Mouse (Mus musculus): Measurements from ENCODE around the gene Atcay.
A peak's percentile ranks its signal among the peaks of the same experiment; 100 is the strongest.
"Not testable (repeated sequence)": the region's sequence is repeated elsewhere in the genome, so short reads cannot be mapped to it uniquely, and the experiment has no call there.

The Atcay gene

DNA sequence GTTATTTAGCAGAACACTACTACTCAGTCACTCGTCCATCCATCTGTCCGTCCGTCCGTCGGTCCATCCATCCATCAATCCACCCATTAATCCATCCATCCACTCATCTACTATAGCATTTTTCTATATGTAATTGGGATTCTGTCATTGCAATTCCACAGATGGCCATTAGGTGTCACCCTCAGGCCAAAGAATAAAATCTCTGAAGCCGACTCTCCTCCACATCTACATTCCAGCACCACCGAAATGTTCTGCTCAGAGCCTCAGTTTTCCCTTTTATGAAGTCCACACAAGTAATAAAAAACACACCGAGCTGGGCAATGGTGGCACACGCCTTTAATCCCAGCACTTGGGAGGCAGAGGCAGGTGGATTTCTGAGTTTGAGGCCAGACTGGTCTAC, 32.4 kb downstream of the Atcay start:
- peak in 1 of 2 experiments; percentile 68 for DNase-seq

DNA sequence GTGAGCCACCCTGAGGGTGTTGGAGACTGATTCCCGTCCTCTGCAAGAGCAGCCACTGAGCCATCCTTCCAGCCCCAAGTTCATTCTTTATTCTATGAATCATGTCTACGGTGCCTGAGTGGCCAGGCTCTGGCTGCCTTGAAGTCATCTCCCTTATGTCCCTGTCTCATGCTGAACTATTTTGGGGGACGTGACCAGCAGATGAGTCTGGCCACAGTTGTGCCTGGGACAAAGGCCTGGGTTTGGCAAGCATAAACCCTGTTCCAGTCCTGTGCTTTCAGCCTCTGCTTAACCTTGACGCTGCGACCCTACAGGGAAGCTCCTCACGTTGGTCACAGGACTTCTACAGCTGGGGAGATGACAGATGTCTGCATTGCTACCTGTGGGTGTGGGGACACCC, 33.3 kb downstream of the Atcay start:
- no peak for DNase-seq

DNA sequence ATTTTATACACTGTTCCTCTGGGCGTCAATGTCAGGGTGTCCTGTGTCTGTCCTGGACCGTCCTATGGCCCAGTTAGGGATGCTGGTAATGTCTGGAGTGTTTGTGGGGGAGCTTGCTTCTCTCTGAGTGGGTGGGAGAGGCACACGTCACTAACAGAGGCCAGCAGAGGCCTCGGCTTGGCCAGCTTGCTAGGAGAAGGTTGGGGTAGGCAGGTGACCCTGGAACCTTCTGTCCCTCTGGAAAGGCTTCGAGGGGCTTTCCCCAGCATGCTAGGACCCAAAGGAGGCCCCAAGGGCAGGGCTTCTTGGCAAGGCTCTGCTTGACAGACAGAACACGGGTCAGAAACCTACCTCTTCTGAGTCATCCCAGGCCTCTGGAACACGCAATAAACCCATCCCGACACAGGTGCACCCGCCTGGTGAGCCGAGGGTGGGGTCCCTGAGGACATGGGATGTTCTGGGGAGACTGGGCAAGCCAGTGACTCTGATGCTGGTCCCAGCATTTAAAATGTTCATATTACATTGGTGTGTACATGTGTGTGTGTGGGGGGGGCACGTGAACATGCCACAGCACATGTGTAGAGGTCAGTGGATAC, 34.1 kb downstream of the Atcay start:
- DNase-seq: no peak

DNA sequence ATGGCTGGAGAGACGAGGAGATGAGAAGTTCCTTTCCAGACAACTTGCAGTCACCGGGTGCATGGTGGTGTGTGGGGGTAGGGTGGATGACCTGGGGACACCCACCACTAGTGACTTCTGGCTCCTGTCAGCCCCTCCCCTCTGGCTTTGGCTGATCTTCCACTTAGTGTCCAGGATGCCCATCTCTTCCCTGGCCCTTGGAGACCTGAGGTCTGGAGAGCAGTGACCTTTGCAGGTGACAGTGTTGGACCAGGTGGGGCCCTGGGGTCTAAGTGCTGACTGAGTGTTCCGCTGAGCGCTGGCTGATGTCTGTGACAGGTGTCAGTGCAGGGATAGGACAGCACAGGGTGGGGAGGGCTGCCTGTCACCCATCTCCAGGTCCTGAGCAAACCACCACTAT, 35.3 kb downstream of the Atcay start:
- DNase-seq: no peak

DNA sequence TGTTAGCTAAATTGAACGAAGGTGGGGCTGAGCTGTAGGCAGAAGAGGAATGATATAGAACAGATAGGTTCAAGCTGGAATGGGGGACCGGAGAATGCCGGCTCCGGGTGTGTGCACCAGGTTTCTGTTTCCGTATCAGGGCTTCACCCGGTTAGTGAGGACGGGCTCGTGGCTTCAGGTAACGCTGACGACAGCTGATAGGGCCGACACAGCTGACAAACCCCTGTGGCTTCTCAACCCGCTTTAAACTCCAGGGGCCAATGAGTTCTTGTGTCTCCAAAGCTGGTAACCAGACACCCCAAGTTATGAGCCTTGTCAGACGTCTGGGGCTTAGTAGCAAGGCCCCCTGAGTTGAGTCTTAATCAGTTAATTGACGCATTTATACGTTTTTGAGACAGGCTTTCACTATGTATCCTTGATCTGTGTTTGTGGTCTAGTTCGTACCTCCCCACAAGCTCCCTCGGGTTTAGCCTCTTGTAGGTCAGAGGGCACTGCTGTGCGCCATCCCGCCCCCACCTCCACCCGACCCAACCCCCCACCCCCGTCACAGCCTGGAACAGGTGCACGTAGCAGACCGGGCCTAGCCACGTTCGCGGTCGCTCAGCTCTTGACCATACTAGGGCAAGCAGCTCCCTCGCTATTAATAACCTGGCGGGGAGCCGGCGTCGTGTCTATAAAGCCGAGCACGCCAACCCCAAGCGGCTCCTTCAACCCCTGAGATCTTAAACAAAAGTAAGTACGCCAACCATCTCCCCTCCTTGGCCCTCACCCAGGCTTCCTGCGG, 36.5 kb downstream of the Atcay start:
- DNase-seq: peak; percentile 51 to 60

DNA sequence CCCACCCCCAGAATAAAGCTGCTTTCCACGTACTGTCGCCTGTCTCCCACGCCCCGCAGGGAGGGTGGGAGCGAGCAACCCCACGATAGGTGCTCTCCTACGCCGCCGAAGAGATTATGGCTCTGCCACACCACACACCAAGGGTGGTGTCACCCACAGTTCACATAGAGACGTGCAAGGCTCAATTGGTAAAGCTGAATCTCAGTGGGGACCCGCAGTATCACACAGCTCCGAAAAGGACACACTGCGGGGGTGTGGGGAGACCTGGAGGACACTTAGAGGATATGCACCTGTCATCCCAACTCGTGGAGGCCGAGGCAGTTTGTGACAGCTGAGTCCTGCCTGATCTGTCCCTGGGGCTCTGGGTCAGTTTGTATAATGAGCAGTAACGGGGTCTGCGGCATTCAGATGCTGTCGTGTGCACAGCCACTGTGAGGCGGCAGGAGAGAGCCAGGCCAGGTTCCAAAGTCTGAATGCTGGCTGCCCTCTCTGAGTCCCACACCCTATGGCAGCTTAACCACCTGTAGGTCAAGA, 37.6 kb downstream of the Atcay start:
- DNase-seq: no peak

DNA sequence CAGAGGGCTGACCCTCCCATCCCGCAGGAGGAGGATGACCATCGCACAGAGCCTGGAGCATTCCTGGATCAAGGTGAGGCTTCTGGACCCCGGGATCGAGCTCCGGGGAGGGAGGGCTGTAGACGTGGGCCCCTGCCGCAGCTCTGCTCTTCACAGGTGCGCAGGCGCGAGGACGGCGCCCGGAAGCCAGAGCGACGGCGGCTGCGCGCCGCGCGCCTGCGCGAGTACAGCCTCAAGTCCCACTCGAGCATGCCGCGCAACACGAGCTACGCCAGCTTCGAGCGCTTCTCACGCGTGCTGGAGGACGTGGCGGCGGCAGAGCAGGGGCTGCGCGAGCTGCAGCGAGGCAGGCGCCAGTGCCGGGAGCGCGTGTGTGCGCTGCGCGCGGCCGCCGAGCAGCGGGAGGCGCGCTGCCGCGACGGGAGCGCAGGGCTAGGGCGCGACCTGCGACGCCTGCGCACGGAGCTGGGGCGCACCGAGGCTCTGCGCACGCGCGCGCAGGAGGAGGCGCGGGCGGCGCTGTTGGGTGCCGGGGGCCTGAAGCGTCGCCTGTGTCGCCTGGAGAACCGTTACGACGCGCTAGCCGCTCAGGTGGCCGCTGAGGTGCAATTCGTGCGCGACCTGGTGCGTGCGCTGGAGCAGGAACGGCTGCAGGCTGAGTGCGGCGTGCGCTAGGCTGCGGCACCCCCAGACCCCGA, 38.2 kb downstream of the Atcay start:
- peak; percentile 80 to 85 for DNase-seq

DNA sequence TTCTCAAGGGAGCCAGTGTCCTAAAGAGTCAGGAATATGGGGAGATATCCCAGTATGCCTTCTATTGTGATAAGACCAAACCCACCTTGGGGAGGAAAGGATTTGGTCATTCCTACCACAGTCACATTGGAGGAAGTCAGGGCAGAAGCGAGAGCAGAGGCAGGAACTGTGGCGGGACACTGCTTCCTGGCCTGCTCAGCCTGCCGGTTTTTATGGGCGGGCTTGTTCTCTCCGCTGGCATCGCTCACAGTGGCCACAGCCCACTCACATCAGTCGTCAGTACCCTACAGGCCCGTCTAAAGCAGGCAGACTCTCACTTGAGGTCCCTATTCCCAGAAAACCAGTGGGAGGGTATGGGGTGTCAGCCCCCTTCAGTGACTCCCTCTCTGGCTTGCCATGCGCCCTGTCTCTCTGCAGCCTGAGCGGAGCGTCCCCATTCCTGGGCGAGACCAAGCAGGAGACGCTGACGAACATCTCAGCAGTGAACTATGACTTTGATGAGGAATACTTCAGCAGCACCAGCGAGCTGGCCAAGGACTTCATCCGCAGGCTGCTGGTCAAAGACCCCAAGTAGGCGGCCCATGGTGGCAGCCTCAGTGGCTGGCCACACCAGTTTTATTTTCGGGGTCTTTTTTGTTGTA, 39.2 kb downstream of the Atcay start:
- no peak for DNase-seq

DNA sequence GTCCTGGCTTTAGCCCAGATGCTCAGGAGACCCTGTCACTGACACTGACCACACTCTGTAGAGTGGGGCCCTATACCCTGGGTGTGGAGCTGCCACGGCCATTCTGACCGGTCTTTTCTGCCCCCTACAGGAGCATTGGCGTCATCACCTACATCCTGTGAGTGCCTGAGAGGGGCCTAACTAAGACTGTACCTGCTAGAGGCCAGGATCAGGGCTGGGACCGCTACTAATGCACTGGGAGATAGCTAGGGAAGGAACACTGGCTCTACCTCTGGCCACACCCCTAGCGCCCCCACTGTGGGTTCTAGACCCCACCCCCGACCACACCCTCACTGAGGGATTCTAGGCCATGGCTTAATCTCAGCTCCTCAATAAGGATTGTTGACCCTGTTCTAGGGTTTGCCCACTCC, 39.7 kb downstream of the Atcay start:
- DNase-seq: no peak

DNA sequence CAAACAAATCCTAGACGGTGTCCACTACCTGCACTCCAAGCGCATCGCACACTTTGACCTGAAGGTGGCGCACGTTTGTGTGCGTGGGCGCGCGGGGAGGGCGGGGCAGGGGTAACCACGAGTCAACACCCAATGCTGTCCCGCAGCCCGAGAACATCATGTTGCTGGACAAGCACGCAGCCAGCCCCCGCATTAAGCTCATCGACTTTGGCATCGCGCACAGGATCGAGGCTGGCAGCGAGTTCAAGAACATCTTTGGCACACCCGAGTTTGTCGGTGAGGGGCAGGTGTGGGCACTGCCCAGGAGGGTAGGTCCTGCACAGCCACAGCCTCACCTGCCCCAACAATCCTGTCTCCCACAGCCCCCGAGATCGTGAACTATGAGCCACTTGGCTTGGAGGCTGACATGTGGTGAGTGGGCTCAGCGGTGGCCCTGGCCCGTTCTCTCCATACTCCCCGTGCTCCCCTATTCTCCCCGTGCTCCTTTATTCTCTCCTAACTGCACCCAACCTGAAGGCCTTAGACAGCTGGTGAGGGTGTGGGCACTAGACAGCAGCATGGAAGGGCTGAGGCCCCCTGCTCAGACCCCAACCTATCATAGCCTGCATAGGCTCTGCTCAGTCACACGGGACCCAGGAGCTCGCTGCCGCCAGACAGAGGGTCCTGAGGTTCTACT, 40.3 kb downstream of the Atcay start:
- DNase-seq: peak in 1 of 2 experiments; percentile 23

DNA sequence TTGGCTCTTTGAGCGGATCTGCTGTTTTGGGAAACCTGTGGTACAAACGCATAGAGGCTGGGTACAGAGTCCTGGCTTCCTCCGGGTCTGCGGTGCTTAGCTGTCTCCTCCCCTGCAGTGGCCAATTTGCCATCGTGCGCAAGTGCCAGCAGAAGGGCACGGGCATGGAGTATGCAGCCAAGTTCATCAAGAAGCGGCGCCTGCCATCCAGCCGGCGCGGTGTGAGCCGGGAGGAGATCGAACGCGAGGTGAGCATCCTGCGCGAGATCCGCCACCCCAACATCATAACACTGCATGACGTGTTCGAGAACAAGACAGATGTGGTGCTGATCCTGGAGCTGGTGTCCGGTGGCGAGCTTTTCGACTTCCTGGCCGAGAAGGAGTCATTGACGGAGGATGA, 40.8 kb downstream of the Atcay start:
- DNase-seq: no peak

DNA sequence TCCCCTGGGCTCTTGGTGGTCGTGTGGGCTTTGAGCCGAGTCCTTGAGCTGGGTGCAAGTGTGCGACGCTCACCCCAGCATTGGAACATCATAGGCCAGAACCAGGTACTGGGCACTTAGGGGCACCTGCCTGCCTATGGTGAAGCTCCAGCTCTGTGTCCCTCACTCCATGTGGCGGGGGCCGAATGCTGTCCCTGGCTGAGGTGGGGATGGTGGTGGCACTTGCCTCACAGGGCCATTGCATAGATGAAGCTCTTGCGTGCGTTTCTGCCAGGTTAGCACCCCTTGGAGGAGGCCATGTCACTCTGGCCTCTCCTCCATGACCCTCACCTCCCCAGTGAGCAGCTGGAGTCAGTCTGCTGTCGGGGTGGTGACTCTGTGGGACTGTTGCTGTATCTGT, 43.5 kb downstream of the Atcay start:
- DNase-seq: no peak

DNA sequence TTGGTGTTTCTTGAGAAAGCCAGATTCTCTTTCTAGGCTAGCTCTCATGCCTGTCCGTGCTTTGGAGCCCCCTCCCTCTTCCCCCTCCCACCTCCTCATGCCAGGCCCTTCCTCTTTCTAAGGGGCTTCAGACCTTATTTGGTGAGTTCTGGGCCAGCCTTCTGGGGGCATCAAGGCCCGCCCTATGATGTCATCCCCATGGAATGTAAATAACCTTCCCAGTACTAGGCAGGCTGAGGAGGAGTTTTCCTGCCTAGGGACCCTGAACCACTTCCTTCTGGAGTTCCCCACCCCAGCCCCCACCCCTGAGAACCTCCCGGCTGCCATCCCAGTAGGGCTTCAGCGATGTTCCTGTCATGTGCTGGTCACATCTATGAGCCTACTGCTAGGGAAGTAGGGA, 45.9 kb downstream of the Atcay start:
- no peak for DNase-seq

DNA sequence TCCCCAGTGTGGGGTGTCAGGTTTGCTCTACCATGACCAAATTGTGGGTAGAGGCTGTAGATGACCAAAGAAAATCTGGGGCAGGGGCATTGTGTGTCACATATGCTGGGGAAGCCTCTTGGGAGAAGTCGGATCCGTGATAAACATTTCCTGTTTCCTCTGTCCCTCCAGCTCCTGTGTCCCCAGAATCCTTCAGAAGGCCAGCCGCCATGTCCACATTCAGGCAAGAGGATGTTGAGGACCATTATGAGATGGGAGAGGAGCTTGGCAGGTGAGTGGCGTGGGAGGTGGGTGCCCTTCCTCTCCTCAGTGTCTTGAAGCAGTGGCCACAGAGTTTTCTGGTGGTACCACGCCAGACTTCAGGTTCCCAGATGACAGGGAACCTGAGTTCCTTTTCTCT, 46.8 kb downstream of the Atcay start, which contains the start of gene 4930442H23Rik:
Gene 4930442H23Rik, minus strand, starts transcription at position 45 of the 400 bp plus-strand sequence.
- no peak for DNase-seq

DNA sequence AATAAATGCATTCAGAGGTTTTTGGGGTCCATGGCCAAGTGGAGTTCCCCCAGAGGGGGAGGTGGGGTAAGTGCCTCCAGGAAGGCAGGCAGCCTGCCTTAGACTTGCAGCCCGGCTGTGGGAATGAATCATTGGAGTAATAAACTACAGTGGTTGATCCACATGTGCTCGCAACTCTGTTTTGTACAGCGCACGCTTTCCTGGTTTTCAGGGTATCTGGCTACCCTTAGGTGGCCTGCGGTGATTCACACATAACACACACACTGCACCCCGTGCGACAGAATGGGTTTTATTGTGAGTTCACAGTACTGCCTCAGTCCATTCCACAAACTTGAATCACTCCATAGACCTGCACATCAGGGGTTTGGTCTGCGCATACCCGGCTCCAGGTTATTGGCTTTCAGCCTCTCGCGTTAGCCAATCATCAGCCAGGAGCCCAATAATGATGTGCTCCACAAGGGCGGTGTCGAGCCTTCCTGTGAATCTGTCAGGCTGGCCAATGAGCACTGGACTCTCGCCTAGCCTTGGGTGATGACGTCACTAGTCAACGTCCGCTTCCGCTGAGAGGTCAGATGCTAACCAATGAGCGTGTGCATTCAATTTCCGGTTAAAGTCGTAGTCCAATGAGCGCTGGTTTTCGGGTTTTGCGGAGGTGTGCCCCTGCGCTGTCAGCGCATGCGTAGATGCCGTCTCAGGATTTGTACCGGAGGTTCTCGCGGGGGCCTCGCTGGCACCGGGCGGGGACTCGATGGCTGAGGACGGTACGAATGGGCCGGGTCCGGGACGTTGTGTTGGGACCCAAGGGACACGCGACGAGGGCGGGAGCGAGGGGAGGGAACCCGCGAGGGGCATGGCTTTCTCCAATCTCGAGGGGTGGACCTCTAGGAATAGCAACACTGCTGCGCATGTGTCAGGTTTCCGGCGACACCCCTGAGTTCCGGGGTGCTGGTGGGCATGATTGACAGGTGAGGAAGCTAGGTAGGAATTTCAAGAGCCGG, 48.0 kb downstream of the Atcay start, which contains the start of gene Dapk3:
Gene Dapk3, plus strand, starts transcription at position 670 of the 998 bp plus-strand sequence.
- DNase-seq: peak; percentile 89 to 90

DNA sequence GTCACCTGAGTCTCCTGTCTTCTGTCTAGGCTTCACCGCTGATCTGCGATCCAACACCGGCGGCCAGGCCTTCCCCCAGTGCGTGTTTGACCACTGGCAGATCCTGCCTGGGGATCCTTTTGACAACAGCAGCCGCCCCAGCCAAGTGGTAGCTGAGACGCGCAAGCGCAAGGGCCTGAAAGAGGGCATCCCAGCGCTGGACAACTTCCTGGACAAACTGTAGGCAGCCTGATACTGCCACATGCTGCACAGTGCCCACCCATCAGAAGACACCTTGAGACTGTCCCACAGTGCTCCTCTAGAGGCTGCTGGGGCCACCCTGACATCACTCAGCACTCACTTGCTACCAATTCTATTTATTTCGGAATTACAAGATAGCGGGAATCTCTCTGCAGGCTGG, 48.8 kb downstream of the Atcay start:
- not testable (repeated sequence) for DNase-seq

DNA sequence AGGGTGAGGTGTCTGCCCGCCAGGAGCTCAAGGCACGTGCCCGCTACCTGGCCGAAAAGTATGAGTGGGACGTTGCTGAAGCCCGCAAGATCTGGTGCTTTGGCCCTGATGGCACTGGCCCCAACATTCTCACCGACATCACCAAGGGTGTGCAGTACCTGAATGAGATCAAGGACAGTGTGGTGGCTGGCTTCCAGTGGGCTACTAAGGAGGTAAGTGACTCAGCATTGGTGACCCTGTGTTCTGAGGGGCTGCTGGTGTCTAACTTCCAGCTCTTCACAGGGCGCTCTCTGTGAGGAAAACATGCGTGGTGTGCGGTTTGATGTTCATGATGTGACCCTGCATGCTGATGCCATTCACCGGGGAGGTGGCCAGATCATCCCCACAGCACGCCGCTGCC, 49.7 kb downstream of the Atcay start:
- DNase-seq: no peak

DNA sequence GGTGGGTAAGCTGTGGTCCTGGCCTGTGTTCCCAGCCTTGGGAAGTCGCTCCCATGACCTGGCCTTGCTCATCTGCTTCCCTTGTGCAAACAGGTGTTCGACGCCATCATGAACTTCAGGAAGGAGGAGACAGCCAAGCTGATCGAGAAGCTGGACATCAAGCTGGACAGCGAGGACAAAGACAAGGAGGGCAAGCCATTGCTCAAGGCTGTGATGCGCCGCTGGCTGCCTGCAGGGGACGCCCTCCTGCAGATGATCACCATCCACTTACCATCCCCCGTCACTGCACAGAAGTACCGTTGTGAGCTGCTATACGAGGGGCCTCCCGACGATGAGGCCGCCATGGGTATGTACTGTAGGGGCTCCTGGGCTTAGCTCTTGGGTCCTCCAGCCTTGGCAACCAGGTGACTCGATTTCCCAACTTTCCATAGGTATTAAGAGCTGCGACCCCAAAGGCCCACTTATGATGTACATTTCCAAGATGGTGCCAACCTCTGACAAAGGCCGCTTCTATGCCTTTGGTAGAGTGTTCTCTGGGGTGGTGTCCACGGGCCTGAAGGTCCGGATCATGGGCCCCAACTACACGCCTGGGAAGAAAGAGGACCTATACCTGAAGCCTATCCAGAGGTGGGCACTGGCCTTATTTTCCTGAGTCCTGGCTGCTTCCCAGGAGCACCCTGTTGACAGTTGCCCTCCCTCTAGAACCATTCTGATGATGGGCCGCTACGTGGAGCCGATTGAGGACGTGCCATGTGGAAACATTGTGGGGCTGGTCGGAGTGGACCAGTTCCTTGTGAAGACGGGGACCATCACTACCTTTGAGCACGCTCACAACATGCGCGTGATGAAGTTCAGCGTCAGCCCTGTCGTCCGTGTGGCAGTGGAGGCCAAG, 50.9 kb downstream of the Atcay start:
- DNase-seq: no peak

DNA sequence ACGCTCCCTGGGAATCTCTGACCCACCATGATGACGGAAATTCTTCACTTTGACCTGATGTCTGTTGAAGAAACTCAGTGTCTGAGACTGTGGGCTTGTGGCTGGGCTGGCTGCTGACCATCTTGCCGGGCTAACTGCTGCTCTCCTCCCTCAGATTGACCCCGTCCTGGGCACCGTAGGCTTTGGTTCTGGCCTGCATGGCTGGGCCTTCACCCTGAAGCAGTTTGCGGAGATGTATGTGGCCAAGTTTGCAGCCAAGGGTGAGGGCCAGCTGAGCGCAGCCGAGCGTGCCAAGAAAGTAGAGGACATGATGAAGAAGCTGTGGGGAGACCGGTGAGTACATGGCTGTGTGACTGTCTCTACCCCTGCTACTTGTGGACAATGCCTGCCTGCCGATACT, 51.7 kb downstream of the Atcay start:
- DNase-seq: no peak

All from spleen, adult 18-20 months (tissue).